Mouse (Mus musculus) CD8-positive naive resting alpha-beta T cell, adult 2 months (primary cell): ENCODE measurements around the gene Gm37240.
A peak's percentile ranks its signal among the peaks of the same experiment; 100 is the strongest.

Experiments used
- DNase-seq, 2 experiments: peaks; one replicate each; pipeline ENCODE4 v3.0.0; 2022; ENCODE audit warnings: low read depth in 2 of 2, low spot score in 2 of 2

The Gm37240 gene

GRCm38 (mm10) chr3:84467419-84468110 is 1419.8 kb downstream of the Gm37240 start:
- no peak for DNase-seq

GRCm38 (mm10) chr3:84465822-84466500 is 1421.4 kb downstream of the Gm37240 start:
- DNase-seq, result no peak

GRCm38 (mm10) chr3:84461687-84462086 is 1425.6 kb downstream of the Gm37240 start:
- no peak for DNase-seq

GRCm38 (mm10) chr3:84460952-84461351 is 1426.4 kb downstream of the Gm37240 start:
- peak in 1 of 2 experiments; percentile 8 for DNase-seq

DNA sequence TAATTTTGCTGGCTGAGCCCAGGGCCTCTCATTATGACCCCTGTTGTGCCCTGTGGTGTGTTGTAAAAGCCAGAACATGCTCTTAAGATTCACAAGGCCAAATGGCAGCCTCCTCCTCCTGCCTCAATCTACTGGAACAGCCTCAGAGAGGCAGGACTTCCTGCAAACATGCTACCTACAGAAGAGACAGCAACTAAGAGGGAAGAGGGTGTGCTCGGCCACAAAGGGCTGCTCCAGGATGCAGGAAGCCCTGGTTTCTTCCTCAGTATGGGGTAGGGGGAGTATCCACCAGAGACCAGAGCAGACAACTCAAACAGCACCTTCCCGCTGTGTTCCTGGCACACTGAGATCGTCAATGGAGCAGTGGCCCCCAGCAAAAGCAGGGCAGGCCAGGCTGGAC is 1426.8 kb downstream of the Gm37240 start:
- DNase-seq, result no peak

GRCm38 (mm10) chr3:84455733-84456417 is 1431.4 kb downstream of the Gm37240 start:
- DNase-seq, result no peak

- DNase-seq, result no peak
These were observed 1436.7 kb downstream of the Gm37240 start for GRCm38 (mm10) chr3:84450651-84451050.

GRCm38 (mm10) chr3:84449015-84449414 is 1438.3 kb downstream of the Gm37240 start:
- no peak for DNase-seq

- DNase-seq, result no peak
These were observed 1439.5 kb downstream of the Gm37240 start for GRCm38 (mm10) chr3:84447803-84448202.
